Mouse (Mus musculus) subcutaneous adipose tissue, adult 2 months (tissue): ENCODE measurements around the gene Sdha. TPM values are rescaled to one million over a fixed set of nuclear protein-coding genes. Genes with fewer than 3 reads are reported as not detected.

Experiments used
- polyA plus RNA-seq: library from polyadenylated mRNA; depleted of rRNA; stranded (reverse); fragments of >200 nt; gene quantifications from 2 replicates; pipeline ENCODE4 v1.2.3, GENCODE M21; 2012; ENCODE audit warnings: low replicate concordance; rRNA removed

The Sdha gene
- 255 and 314 TPM in 2 replicates for polyA plus RNA-seq

DNA sequence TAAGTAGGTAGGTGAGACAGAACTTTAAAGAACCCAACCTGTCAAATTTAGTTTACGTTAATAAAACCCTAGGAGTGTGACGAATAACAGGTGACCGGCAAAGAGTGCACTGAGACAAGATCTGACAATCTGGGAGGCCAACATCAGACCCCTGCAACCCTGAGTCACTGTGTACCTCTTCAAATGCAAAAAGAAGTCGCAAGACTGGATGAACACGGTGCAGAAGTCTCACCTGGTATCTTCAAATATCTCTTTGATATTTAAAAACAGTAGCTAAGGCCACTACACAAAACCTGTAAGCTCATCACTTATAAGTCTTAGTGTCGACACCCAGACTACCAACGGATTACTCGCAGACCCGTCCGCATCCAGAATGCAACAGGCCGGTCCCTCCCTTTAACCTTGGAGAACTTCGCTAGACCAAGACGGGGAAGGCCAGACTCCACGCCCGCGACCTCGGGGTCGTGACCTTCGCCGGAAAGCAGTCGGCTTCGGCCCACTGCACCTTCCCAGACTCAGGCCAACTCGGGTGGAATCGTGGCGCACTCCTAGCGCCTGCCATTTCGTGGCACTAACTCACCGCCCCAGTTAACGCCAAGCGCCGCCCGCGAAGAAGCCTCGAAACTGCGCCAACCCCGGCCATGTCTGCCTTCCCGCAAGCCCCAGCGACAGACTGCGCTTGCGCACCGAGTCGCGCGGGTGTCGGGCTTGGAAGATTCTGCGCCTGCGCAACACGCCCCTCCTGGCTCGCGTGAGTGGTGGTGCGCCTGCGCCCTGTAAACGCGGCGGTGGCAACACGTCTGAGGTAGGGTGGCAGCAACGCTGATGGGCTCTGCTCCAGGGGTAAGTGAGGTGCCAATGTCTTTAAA is at the start of gene Sdha, which contains the start of gene Ccdc127:
Gene Sdha (minus strand): TSS at position 715 of the 869 bp plus-strand sequence.
Gene Ccdc127 (plus strand): TSS at position 744 of the 869 bp plus-strand sequence.

DNA sequence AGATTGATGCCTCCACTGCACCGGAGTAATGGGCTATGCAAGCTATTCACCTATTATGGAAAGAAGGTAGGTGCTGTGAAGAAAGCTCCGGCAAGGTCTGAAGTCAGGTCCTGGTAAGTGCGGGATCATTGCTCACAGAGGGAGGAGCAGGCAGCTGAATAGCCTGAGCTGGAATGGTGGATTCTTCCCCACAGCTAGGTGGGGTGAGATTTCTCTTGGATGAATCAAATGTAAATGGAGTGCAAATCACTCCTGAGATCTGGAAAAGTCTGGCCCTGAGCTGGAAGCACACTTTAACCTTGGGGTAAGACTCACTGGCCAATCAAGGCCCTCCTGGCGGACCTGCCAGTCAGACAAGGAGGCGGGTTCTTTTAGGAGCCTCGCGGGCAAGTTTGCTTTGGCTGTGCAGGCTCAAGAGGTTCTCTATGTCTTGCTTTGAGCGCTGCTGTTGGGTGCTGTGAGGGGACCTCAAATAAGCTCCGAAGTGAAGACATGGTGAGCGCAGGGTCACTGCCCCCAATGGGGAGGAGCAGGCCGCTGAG is 49.3 kb upstream of the Sdha start, which contains the start of gene Ftl1-ps1:
Gene Ftl1-ps1 (plus strand): TSS at position 397 of the 542 bp plus-strand sequence.

DNA sequence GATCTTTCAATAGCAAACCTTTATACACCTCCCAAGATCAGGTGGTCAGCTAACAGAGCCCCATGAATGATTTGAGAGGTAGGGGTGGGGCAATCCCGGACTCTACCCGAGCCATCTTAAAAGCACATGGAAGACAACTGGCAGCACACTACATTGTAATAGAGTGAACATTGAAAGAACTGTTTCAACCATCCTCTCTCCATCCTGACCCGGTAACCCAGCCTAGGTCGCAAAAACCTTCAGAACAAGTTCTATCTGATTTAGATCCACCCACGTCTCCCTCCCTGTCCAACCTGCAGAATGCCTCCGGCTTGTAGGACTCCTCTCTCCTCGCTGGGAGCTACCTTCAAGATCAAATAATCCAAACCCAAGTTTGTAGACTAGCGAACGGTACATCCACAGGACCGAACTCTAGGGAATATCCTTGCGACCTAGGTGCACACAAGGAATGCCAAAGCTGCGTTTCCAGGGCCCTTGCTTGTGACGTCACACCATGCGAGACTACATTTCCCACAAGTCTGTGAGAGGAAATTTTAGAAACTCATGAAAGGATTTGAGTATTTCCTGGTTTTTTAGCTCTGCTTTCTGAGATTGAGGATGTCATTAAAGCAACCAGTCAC is 40.4 kb upstream of the Sdha start, which contains the start of gene Zfp72:
Gene Zfp72 (minus strand): TSS at position 466 of the 620 bp plus-strand sequence.

GRCm38 (mm10) chr13:74363859-74364235 is 13.8 kb upstream of the Sdha start, which contains the start of gene Lrrc14b:
TSS of gene Lrrc14b (minus strand) at chr13:74364005.

GRCm38 (mm10) chr13:74317170-74317849 is 32.8 kb downstream of the Sdha start, which contains the start of gene Pdcd6:
TSS of gene Pdcd6 (minus strand) at chr13:74317580.

DNA sequence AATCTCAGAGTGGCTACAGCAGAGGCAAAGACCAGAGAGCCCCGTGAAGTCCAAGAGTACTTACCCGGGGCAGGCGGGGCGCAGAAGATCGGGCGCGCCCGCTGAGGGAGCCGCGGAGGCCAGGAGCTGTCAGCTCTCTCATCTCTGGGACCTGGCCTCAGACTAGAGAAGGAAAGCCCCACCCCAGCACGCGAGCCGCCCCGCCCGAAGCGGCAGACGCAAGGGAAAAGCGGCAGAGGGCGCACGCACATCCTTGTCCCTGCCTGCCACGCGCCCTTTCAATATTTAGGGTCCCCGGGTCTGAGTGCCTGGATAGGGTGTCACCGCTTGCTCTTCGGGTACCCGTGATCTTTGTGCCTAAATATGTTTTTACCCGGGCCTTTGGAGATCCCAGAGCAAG is 57.9 kb downstream of the Sdha start, which contains the start of gene Ahrr:
Gene Ahrr (minus strand): TSS at position 165 of the 400 bp plus-strand sequence.

Other genes starting within 250 kb of the Sdha start
- gene Slc9a3, start 228.8 kb downstream of the Sdha start, polyA plus RNA-seq, result 0.06 TPM in 1 of 2 replicates, not detected in the other
- 40.1 and 49.6 TPM in 2 replicates for gene Exoc3, start 141.5 kb downstream of the Sdha start, polyA plus RNA-seq
- gene Ahrr, start 57.9 kb downstream of the Sdha start, polyA plus RNA-seq, result 0.62 and 1.1 TPM in 2 replicates
- gene Pdcd6, start 32.7 kb downstream of the Sdha start, polyA plus RNA-seq, result 114 and 115 TPM in 2 replicates
- 5.0 and 6.1 TPM in 2 replicates for gene Ccdc127, start within 50 bp of the Sdha start, polyA plus RNA-seq
- 2.3 and 3.4 TPM in 2 replicates for gene Lrrc14b, start 13.7 kb upstream of the Sdha start, polyA plus RNA-seq
- 0.53 and 0.72 TPM in 2 replicates for gene Zfp72, start 40.6 kb upstream of the Sdha start, polyA plus RNA-seq
- 71.6 and 129 TPM in 2 replicates for gene Ftl1-ps1, start 49.4 kb upstream of the Sdha start, polyA plus RNA-seq
- gene Zfp825, start 143.7 kb upstream of the Sdha start, polyA plus RNA-seq, result 1.6 and 1.8 TPM in 2 replicates